Mouse (Mus musculus): Measurements from ENCODE around the gene Aph1c. TPM values are rescaled to one million over a fixed set of nuclear protein-coding genes. Genes with fewer than 3 reads are reported as not detected.

The Aph1c gene
- polyA plus RNA-seq, 1 experiment from 2014 or later: 4.5 TPM

Other genes starting within 250 kb of the Aph1c start
- 75.5 and 79.1 TPM in 2 replicates for gene Usp3, start 241.6 kb downstream of the Aph1c start, polyA plus RNA-seq (2015; fragmentation: Nextera tagmentation; extraction: Ambion mirVana)
- gene Car12, start 121.0 kb downstream of the Aph1c start, polyA plus RNA-seq (2015; fragmentation: Nextera tagmentation; extraction: Ambion mirVana): 5.4 and 6.2 TPM in 2 replicates
- gene Aph1b, start 39.2 kb downstream of the Aph1c start, polyA plus RNA-seq (2015; fragmentation: Nextera tagmentation; extraction: Ambion mirVana): 10.2 and 11.2 TPM in 2 replicates
- 0.29 and 0.55 TPM in 2 replicates for gene Gm10647, start 37.7 kb downstream of the Aph1c start, polyA plus RNA-seq (2015; fragmentation: Nextera tagmentation; extraction: Ambion mirVana)
- 18.3 and 18.4 TPM in 2 replicates for gene Rab8b, start 85.0 kb upstream of the Aph1c start, polyA plus RNA-seq (2015; fragmentation: Nextera tagmentation; extraction: Ambion mirVana)
- 763 and 818 TPM in 2 replicates for gene Rps27l, start 111.4 kb upstream of the Aph1c start, polyA plus RNA-seq (2015; fragmentation: Nextera tagmentation; extraction: Ambion mirVana)
- 5.6 and 6.7 TPM in 2 replicates for gene Lactb, start 140.8 kb upstream of the Aph1c start, polyA plus RNA-seq (2015; fragmentation: Nextera tagmentation; extraction: Ambion mirVana)
- gene Tpm1, start 214.7 kb upstream of the Aph1c start, polyA plus RNA-seq (2015; fragmentation: Nextera tagmentation; extraction: Ambion mirVana): 1,080 and 1,114 TPM in 2 replicates